Mouse (Mus musculus) limb, embryonic 14.5 days (tissue): ENCODE results near the gene Ppip5k2. TPM values are rescaled to one million over a fixed set of nuclear protein-coding genes. Genes with fewer than 3 reads are reported as not detected.
A peak's percentile ranks its signal among the peaks of the same experiment; 100 is the strongest.

Source experiments
- ATAC-seq: fragments of 200-750 bp; cut with Nextera tagmentation; 2 replicates; pipeline ENCODE4 v1.8.0; 2017; ENCODE audit warnings: low read depth, moderate number of reproducible peaks, moderate TSS enrichment; ENCODE audit not compliant: low FRiP score
- DNase-seq: peaks from one replicate; pipeline ENCODE4 v3.0.0-alpha.2; 2015; ENCODE audit warnings: low spot score
- H3K27ac ChIP-seq: fragments of 300-500 bp; sonication (generic); replicated peaks from 2 replicates; pipeline ENCODE4 v1.5.1; 2014; ENCODE audit warnings: low read depth, mild to moderate bottlenecking, low read length, moderate library complexity, mixed read lengths
- H3K27me3 ChIP-seq: fragments of 300-500 bp; sonication (generic); 2 replicates; pipeline ENCODE4 v1.6.1; 2014; ENCODE audit warnings: low read length, mixed read lengths; ENCODE audit not compliant: control insufficient read depth, insufficient read depth
- H3K36me3 ChIP-seq: fragments of 300-500 bp; sonication (generic); 2 replicates; pipeline ENCODE4 v1.6.1; 2014; ENCODE audit warnings: mild to moderate bottlenecking, low read length, moderate library complexity, mixed read lengths; ENCODE audit not compliant: control insufficient read depth, insufficient read depth
- H3K4me1 ChIP-seq: fragments of 300-500 bp; sonication (generic); 2 replicates; pipeline ENCODE4 v1.6.1; 2014; ENCODE audit warnings: antibody characterized with exemption, low read length, mixed read lengths; ENCODE audit not compliant: control insufficient read depth, insufficient read depth
- H3K4me2 ChIP-seq: fragments of 300-500 bp; sonication (generic); replicated peaks from 2 replicates; pipeline ENCODE4 v1.6.1; 2014; ENCODE audit warnings: low read depth, mild to moderate bottlenecking, low read length, moderate library complexity; ENCODE audit not compliant: severe bottlenecking
- H3K4me3 ChIP-seq: fragments of 300-500 bp; sonication (generic); replicated peaks from 2 replicates; pipeline ENCODE4 v1.5.1; 2014; ENCODE audit warnings: low read length
- H3K9ac ChIP-seq: fragments of 300-500 bp; sonication (generic); 2 replicates; pipeline ENCODE4 v1.6.1; 2014; ENCODE audit warnings: mild to moderate bottlenecking, low read depth, low read length, moderate library complexity; ENCODE audit not compliant: severe bottlenecking
- H3K9me3 ChIP-seq: fragments of 300-500 bp; sonication (generic); 2 replicates; pipeline ENCODE4 v1.6.1; 2016; ENCODE audit warnings: low read length; ENCODE audit not compliant: control insufficient read depth
- POLR2A ChIP-seq: fragments of 200-500 bp; IDR thresholded peaks from 2 replicates; pipeline ENCODE4 v1.8.0; 2012; ENCODE audit warnings: inconsistent platforms, mild to moderate bottlenecking, moderate library complexity, borderline replicate concordance; ENCODE audit not compliant: insufficient read depth, insufficient read length; ENCODE audit errors: extremely low read depth
- WGBS: fragments of 180-500 bp; shearing (Covaris S2); extraction: QIAGEN DNeasy Blood & Tissue Kit; methylation state at CpG from one replicate; pipeline ENCODE4 v1.1.7; 2014; 5-methylcytosine and 5-hydroxymethylcytosine counted together
- polyA plus RNA-seq, 2 experiments: library from polyadenylated mRNA; depleted of rRNA in 1 of 2; stranded (reverse) in 1 of 2; unstranded in 1 of 2; fragments of >200 nt; fragmentation: Nextera tagmentation in 1 of 2; extraction: Ambion mirVana in 1 of 2; gene quantifications; 2 replicates each; pipeline versions ENCODE4 v1.2.1 to v1.2.3; 2012 to 2014

Gene Ppip5k2
- polyA plus RNA-seq, 2 experiments, result 22.3 to 25.7 TPM

DNA sequence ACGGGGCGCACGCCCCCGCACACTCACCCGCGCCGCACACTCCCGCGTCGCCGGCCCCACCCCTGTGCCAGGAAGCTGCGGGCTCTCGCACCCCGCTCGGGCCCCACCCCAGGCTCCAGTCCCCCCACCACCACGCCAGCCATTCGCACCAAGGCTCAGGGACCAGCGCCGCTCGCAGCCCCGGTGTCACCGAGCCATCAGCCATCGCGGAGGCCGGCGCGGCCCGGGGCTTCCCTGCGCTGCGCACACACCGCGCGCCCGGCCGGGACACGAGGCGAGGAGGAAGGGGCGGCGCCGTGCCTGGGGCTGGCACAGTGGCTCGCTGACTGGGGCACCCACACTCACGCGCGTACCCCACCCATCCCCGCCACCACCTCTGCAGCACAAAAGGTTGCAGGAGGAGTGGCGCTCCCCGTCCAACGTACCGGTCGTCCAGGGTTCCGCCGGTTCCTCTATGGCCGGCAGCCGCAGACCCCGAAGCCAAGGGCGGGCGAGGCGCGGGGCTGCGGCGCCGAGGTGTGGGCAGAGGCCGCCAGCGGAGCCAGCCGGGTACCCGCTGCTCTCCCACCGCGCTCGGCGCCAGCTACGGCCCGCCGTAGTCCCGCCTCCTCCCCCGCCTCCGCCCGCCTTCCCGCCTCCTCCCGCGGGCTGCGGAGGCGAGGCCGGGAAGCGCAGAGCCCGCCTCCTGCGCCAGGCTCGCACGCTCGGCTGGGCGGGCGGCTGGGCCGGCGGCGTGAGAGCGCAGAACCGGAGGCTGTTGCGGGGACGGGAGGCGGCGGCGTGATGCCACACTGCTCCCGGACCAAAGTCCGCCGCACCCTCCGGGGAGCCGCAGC, 108.6 kb downstream of the Ppip5k2 start, which contains the start of gene D1Ertd622e:
D1Ertd622e (minus strand) TSS at position 669 of the 836 bp plus-strand sequence.
- peak within 1 kb of the TSS; percentile 83 for H3K27ac ChIP-seq
- under 1% methylated on average over 40 of the region's 106 CpGs for WGBS
- TF ChIP-seq POLR2A, result 0 out of 2 replicates have a peak, but pooled peaks have one; percentile 23

DNA sequence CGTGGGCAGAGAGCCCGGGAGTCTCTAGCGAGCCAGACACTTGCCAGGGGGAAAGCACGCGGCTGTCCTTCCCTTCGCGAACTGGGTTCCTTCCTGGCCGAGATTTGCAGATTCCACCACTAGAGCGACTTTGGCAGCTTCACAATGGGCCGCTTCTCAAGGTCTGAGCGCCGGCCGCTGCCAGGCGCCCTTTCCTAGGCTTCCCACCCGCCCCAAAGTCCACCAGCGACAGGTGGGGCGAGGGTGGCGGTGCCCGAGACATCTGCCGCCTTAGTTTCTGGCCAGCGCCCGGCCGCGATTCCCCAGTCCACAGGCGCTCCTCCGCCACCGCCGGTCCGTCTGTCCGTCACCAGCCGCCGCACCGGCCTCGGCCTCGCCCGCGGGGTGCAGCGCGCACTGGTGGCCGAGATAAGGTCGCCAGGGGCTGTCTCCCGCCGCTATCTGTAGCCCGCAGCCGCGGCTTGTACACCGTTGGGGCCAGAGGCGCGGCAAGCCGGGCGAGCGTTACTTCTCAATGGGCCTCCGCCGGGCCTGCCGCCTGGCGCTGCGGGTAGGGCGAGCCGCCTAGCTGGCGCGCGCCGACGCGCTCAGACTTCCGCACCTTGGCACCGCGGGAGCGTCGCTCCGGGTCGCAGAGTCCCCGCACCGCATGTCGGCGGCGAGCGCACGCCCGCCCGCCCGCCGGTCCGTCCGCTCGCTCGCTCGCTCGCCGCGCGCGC, 109.4 kb downstream of the Ppip5k2 start:
- no peaks in the 10 kb centered on the region for H3K27me3 ChIP-seq
- H3K4me1 ChIP-seq, result peaks cover 4% of the 10 kb centered on the region; the same call in 1 of the 2 replicates
- TF ChIP-seq POLR2A, result no peak
- H3K4me3 ChIP-seq, result peak overlapping the region; percentile 84
- ATAC-seq, result peak; percentile 51
- WGBS, result 2% methylated on average over 55 of the region's 93 CpGs
- H3K36me3 ChIP-seq, result no peaks in the 10 kb centered on the region
- peak overlapping the region; percentile 91 for H3K4me2 ChIP-seq
- H3K9me3 ChIP-seq, result no peaks in the 10 kb centered on the region
- H3K27ac ChIP-seq, result peak overlapping the region; percentile 83
- DNase-seq, result peak; percentile 56
- H3K9ac ChIP-seq, result peak overlapping the region; percentile 75

More for the DNA sequence above, 108.6 kb downstream of the Ppip5k2 start, which contains the start of gene D1Ertd622e:
- Histone ChIP-seq H3K9me3 (no peaks in the 10 kb centered on the region), H3K27me3 (no peaks in the 10 kb centered on the region), H3K4me1 (peaks cover 4% of the 10 kb centered on the region; the same call in 1 of the 2 replicates), H3K9ac (peak within 1 kb of the TSS; percentile 75), H3K36me3 (no peaks in the 10 kb centered on the region), H3K4me3 (peak within 1 kb of the TSS; percentile 84), H3K4me2 (peak within 1 kb of the TSS; percentile 91)
- ATAC-seq (peak; percentile 92), DNase-seq (peak; percentile 66)

DNA sequence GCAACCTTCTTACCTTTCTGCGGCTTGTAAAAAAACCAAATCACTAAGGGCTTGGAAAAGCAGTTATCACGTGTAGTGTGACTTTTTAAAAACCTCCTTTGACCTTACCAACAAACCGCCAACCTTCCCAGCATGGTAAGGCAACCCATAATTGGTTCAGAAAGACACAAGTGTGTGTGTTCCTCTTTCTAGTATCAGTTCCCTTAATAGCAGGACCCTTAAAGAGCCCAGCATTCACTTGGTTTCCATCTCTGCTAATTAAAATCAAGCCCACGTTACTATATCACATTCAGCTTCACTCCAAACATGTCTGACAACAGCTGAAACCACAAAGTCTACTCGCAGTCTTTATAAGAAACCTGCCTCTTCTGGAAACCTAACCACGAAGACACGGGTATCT, 110.8 kb downstream of the Ppip5k2 start:
- Histone ChIP-seq H3K4me2 (peak overlapping the region; percentile 91; the same call in 1 of the 2 replicates), H3K27me3 (no peaks in the 10 kb centered on the region)
- 45% methylated on average over 7 of the region's 7 CpGs for WGBS

DNA sequence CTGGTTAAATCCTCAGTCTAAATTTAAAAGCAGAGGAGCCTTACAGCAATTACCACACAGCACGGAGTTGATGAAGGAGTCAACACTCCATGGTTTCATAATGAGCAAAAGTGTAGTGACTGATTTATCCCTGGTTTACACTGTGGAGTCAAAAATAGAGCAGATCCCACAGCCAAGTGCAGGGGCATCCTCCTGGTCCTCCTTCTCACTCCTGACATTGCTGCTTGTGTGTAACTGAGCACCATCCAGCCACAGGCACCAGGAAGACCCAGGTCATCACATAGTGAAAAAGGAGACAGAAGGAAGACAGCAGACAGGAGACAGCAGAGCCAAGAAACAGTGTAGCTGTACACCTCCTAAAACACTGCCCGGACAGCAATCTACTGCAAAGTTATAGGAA, 112.4 kb downstream of the Ppip5k2 start:
- H3K27me3 ChIP-seq, result no peaks in the 10 kb centered on the region
- H3K36me3 ChIP-seq, result no peaks in the 10 kb centered on the region
- 71% methylated on average over 2 of the region's 2 CpGs for WGBS
- H3K4me3 ChIP-seq, result no peak overlapping the region
- ATAC-seq (no peak), DNase-seq (no peak)
- H3K9ac ChIP-seq, result no peak overlapping the region
- TF ChIP-seq POLR2A, result no peak
- H3K9me3 ChIP-seq, result no peaks in the 10 kb centered on the region
- H3K4me2 ChIP-seq, result no peak overlapping the region
- peaks cover 4% of the 10 kb centered on the region; the same call in 1 of the 2 replicates for H3K4me1 ChIP-seq
- no peak overlapping the region for H3K27ac ChIP-seq

More for the DNA sequence above, 110.8 kb downstream of the Ppip5k2 start:
- Histone ChIP-seq H3K4me3 (0 out of 2 replicates have a peak overlapping the region, but pooled peaks have one; percentile 84), H3K36me3 (no peaks in the 10 kb centered on the region), H3K9me3 (no peaks in the 10 kb centered on the region), H3K27ac (no peak overlapping the region), H3K9ac (no peak overlapping the region), H3K4me1 (peaks cover 4% of the 10 kb centered on the region; the same call in 1 of the 2 replicates)
- ATAC-seq, result no peak
- DNase-seq, result no peak
- TF ChIP-seq POLR2A, result no peak

DNA sequence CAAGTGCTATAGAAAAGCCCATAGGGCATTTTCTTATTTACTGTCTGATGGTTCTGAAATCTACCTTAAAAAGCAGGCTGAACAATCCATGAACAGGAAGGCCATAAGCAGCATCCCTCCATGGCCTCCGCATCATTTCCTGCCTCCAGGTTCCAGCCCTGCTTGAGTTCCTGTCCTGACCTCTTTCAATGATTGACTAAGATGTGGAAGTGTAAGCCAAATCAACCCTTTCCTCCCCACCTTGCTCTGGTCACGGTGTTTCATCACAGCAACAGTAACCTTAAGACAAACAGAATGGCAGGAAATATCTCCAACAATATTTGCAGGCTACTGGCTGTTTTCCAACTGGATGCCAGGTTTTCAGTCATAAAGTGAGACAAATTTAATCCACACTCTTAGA, 113.0 kb downstream of the Ppip5k2 start:
- Histone ChIP-seq H3K27me3 (no peaks in the 10 kb centered on the region), H3K4me2 (no peak overlapping the region), H3K36me3 (no peaks in the 10 kb centered on the region), H3K27ac (no peak overlapping the region), H3K9ac (no peak overlapping the region), H3K9me3 (no peaks in the 10 kb centered on the region), H3K4me3 (no peak overlapping the region), H3K4me1 (peaks cover 4% of the 10 kb centered on the region; the same call in 1 of the 2 replicates)
- ATAC-seq (no peak), DNase-seq (no peak)
- 53% methylated on average over 2 of the region's 2 CpGs for WGBS
- TF ChIP-seq POLR2A, result no peak

Other genes starting within 250 kb of the Ppip5k2 start
- gene D1Ertd622e, start 108.3 kb downstream of the Ppip5k2 start, polyA plus RNA-seq (2012; rRNA removed), result 12.8 and 14.1 TPM in 2 replicates
- 14.7 and 15.0 TPM in 2 replicates for gene D1Ertd622e, start 108.3 kb downstream of the Ppip5k2 start, polyA plus RNA-seq (2014; fragmentation: Nextera tagmentation; extraction: Ambion mirVana)
- 5.7 and 8.6 TPM in 2 replicates for gene Gin1, start 239 bp downstream of the Ppip5k2 start, polyA plus RNA-seq (2012; rRNA removed)
- gene Gin1, start 239 bp downstream of the Ppip5k2 start, polyA plus RNA-seq (2014; fragmentation: Nextera tagmentation; extraction: Ambion mirVana), result 13.3 and 14.8 TPM in 2 replicates